Mouse (Mus musculus): ENCODE measurements around the gene Krtap17-1. TPM values are rescaled to one million over a fixed set of nuclear protein-coding genes. Genes with fewer than 3 reads are reported as not detected.

Krtap17-1 gene
- not detected for polyA plus RNA-seq (2021)

DNA sequence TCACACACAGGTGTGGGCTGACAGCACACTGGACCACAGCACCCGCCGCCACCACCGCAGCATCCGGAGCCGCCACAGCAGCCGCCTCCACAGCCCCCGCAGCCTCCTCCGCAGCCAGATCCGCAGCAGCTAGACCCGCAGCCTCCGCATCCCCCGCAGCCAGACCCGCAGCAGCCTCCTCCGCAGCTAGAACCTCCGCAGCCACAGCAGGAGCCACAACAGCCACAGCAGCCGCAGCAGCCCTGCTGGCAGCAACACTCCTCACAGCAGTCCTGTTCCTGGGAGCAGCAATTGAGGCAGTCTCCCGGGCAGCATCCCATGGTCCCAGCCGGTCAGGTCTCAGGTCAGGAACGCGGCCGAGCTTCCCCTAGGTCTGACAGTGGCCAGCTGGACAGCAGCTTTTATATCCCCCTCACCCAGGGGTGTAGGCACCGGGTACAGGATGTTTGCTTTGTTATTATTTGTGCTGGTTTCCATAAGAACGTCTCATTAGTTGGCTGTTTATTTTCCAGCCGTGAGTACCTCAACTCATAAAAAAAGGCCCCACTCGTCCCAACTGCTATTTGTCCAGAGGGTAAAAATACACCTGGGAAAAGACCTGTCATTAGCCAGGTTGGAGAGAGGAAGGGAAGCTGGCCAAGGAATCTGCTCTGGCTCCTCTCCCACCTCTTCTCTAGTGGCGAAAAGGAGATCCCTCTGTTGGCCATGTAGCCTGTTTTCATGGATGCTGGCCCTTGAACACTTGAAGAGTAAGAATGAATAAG lies at the start of gene Krtap17-1:
Gene Krtap17-1, minus strand, starts transcription at position 375 of the 764 bp plus-strand sequence.
- in situ Hi-C loops (cut with MboI; ENCODE audit: low pct_unique_long_range_greater_than_20kb) = no loop called here
- DNase-seq (ENCODE audit: low read depth, low spot score) = no peak
- POLR2A ChIA-PET = no interaction called here
- peaks cover 3% of the 10 kb centered on the region for H3K27me3 ChIP-seq
- ATAC-seq = no peak
- CTCF ChIA-PET = no interaction called here
- TF ChIP-seq CTCF (IDR thresholded peaks at IDR 0.05) = no peak

DNA sequence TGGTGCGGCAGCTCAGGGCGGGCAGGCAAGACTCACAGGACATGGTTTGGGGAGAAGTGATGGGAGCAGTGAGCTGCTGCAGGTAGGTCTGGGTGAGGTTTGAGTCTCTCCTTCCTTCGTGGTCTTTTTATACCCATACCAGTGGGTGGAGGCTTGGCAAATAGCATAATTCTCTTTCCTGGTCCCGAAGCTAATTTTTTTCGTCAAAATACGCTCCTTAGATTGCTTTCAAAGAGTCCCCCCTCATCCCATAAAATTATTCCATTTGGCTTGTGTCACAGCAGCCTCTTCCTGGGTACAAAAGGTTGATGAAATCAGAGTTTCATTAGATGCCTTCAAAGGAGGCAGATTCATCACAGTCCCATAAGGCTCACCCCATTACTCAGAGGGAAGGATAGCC lies 47.7 kb upstream of the Krtap17-1 start, which contains the start of gene Krt34:
Gene Krt34, minus strand, starts transcription at position 101 of the 400 bp plus-strand sequence.
- ChIA-PET CTCF (no interaction called here), POLR2A (no interaction called here)
- peaks cover 15% of the 10 kb centered on the region for H3K27me3 ChIP-seq
- no peak for ATAC-seq
- DNase-seq (ENCODE audit: low read depth, low spot score) = no peak
- in situ Hi-C loops (cut with MboI; ENCODE audit: low pct_unique_long_range_greater_than_20kb) = no loop called here
- TF ChIP-seq CTCF (IDR thresholded peaks at IDR 0.05) = no peak

DNA sequence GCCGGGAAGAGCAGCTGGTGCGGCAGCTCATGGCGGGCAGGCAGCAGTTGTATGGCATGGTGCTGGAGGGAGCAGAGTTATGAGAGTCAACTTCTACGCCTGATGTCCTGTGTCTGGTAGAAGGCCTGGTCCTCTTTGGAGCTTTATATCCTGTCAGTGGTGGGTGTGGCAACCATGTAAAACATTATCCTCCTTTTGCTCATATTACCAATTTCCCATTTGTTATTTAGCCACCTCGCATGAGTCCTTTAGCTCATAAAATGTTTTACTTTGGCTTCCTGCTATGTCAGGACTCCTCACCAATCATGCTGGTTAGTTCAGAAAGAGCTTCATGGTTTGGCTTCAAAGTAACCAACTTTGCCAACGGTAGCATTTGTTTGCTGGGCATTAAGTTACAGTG lies 36.0 kb upstream of the Krtap17-1 start, which contains the start of gene Krt33b:
Gene Krt33b, minus strand, starts transcription at position 101 of the 400 bp plus-strand sequence.
- no peak for ATAC-seq
- in situ Hi-C loops (cut with MboI; ENCODE audit: low pct_unique_long_range_greater_than_20kb) = no loop called here
- POLR2A ChIA-PET = no interaction called here

DNA sequence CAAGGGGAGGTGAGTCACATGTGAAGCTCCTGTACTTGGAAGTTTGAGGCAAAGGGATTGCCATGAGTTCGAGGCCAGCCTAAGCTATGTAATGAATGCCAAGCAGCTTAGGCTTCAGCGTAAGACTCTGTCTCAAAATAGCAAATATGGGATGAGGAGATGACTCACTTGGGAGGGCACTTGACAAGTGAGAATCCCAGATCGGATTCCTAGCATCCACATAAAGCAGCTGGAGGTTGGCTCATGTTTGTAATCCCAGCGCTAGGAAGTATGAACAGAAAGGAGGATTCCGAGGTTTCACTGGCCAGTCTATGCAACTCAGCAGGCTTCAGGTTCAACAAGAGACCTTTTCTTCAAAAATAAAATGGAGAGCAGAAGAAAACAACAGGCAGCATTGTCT lies 27.6 kb upstream of the Krtap17-1 start:
- CTCF ChIA-PET = interaction anchor here (1.2 kb wide), 1 partner anchor 273 kb away, joined by 3 read pairs; no protein-coding TSS in a partner anchor
- no peak for ATAC-seq
- TF ChIP-seq CTCF (IDR thresholded peaks at IDR 0.05) = no peak
- in situ Hi-C loops (cut with MboI; ENCODE audit: low pct_unique_long_range_greater_than_20kb) = no loop called here
- DNase-seq (ENCODE audit: low read depth, low spot score) = no peak
- H3K27me3 ChIP-seq = no peaks in the 10 kb centered on the region
- POLR2A ChIA-PET = no interaction called here

More for the DNA sequence above, 36.0 kb upstream of the Krtap17-1 start, which contains the start of gene Krt33b:
- no peaks in the 10 kb centered on the region for H3K27me3 ChIP-seq
- no peak for TF ChIP-seq CTCF (IDR thresholded peaks at IDR 0.05)
- CTCF ChIA-PET = interaction anchor here (1.3 to 1.7 kb wide), 3 partner anchors 16 to 252 kb away, joined by 4 to 5 read pairs (median 4); no protein-coding TSS in a partner anchor
- no peak for DNase-seq (ENCODE audit: low read depth, low spot score)

DNA sequence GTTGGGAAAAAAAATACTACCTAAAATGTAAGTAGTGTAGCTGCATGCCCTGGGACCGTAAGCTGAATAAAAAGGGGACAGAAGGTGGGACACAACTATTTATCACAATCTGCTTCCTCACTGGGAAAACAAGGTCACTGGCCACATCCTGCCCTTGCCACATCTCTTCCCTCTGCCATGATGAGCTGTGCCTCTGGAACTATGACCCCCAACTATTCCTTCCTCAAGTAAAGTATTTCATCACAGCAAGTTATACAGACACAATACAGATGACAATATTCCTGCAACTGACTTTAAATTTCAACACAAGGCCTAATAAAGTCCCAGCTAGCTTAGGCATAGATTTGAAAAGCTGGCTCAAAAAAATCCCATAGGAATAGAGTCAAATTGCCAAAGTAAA lies 25.7 kb upstream of the Krtap17-1 start:
- ChIA-PET POLR2A (no interaction called here), CTCF (no interaction called here)
- in situ Hi-C loops (cut with MboI; ENCODE audit: low pct_unique_long_range_greater_than_20kb) = no loop called here
- no peaks in the 10 kb centered on the region for H3K27me3 ChIP-seq
- ATAC-seq (no peak), DNase-seq (ENCODE audit: low read depth, low spot score) (no peak)
- TF ChIP-seq CTCF (IDR thresholded peaks at IDR 0.05) = no peak

DNA sequence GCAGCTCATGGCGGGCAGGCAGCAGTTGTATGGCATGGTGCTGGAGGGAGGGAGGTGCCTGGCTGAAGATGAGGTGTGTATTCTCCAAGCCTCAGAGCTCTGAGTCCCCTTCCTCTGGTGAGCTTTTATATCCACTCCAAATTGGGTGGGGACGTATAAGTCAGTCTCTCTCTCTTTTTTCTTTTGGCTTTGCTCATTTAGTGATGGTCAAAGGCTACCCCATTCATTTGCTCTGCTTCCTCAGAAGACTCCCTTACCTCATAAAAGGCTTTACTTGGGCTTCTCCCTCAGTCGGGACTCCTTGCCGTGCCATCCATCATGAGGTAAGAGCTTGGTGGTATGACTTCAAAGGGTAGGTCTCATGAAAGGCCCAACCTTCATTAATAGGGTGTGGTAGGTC lies 22.3 kb upstream of the Krtap17-1 start, which contains the start of gene Krt33a:
Gene Krt33a, minus strand, starts transcription at position 101 of the 400 bp plus-strand sequence.
- ChIA-PET POLR2A (no interaction called here), CTCF (no interaction called here)
- no peak for TF ChIP-seq CTCF (IDR thresholded peaks at IDR 0.05)
- in situ Hi-C loops (cut with MboI; ENCODE audit: low pct_unique_long_range_greater_than_20kb) = no loop called here
- ATAC-seq = no peak
- DNase-seq (ENCODE audit: low read depth, low spot score) = no peak
- H3K27me3 ChIP-seq = no peaks in the 10 kb centered on the region

DNA sequence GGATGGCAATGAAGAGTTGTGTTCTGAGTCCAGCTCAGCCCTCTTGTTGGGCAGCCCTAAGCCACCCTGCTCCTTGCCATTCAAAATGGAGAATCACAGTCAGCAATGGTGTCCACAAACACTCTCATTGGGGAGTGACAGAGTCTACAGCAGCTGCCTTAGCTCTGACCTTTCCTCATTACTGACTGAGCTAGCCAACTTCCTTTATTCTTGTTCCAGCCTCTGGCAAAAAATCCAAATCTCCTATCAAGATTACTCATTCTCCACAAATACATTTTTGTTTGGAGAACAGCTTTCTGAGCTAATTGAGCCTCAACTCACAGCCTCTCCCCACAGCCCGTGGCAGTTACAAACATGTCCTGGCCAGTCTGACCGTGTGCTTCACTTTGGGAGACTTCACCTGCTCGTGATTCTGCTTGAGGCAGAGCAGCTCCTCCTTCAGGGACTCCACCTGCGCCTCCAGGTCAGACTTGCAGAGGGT lies 19.9 kb upstream of the Krtap17-1 start:
- H3K27me3 ChIP-seq = peaks cover 3% of the 10 kb centered on the region
- no peak for TF ChIP-seq CTCF (IDR thresholded peaks at IDR 0.05)
- in situ Hi-C loops (cut with MboI; ENCODE audit: low pct_unique_long_range_greater_than_20kb) = no loop called here
- no peak for ATAC-seq
- ChIA-PET POLR2A (no interaction called here), CTCF (interaction anchor here (1.0 kb wide), 1 partner anchor 8 kb away, joined by 3 read pairs; no protein-coding TSS in a partner anchor)
- DNase-seq (ENCODE audit: low read depth, low spot score) = no peak

DNA sequence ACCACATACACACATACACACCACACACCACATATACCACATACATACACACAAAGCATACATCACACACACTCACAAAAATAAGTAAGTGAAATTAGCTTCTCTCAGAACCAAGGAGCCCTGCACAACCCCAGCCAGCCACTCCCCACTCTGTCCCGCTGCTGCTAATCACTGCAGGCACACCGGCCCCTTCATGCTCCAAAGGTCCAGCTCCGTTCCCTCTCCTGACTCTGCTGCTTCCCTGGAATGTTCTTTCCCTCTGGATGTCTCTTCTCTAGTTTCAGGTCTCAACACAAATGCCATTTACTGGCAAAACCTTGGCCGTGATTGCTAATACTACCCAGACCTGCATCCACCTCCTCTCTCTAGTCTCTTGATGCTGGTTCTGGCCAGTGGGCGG lies 16.9 kb upstream of the Krtap17-1 start:
- no peak for ATAC-seq
- no peak for DNase-seq (ENCODE audit: low read depth, low spot score)
- in situ Hi-C loops (cut with MboI; ENCODE audit: low pct_unique_long_range_greater_than_20kb) = no loop called here
- ChIA-PET POLR2A (no interaction called here), CTCF (no interaction called here)
- H3K27me3 ChIP-seq = peaks cover 3% of the 10 kb centered on the region
- no peak for TF ChIP-seq CTCF (IDR thresholded peaks at IDR 0.05)

DNA sequence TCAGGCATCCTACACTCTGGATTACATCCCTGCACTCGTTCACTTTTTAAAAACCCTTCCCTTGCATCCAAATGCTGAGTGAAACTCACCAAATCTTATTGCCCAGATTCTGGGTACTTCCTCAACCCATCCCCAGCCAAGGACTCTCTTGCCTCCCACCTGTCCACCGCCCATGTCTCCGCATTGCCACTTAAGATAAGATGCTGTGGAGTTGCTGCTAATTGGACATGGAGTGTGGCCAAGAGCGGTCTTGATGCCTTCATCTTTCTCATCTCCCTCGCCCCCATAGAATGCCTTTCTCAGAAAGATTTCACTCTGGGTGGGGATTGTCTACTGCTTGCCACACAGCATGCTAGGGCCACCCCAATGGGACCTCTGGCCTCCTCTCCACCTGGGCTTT lies 14.5 kb upstream of the Krtap17-1 start:
- H3K27me3 ChIP-seq = peaks cover 3% of the 10 kb centered on the region
- no peak for DNase-seq (ENCODE audit: low read depth, low spot score)
- no peak for ATAC-seq
- ChIA-PET CTCF (no interaction called here), POLR2A (no interaction called here)
- no peak for TF ChIP-seq CTCF (IDR thresholded peaks at IDR 0.05)
- in situ Hi-C loops (cut with MboI; ENCODE audit: low pct_unique_long_range_greater_than_20kb) = loop anchor here (5.0 to 10.0 kb wide), 4 partner anchors 289 to 634 kb away; partner anchors contain the start of gene Krt28

DNA sequence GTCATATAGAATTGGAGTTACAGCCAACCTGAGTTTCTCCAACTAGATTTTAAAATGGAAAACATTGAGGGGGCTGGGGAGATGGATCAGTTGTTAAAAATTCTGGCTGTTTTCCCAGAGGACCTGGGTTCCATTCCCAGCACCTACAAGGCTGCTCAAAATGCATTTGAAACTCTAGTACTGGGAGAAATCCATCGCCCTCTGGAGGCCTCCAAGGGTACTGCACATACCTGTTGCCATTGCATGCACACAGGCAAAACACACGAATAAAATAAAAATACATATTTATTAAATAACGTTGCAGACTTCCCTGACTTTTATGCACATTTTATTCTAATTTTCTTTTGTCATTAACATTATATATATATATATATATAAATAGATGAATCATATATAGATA lies 12.8 kb upstream of the Krtap17-1 start:
- in situ Hi-C loops (cut with MboI; ENCODE audit: low pct_unique_long_range_greater_than_20kb) = loop anchor here (5.0 to 10.0 kb wide), 4 partner anchors 291 to 632 kb away; partner anchors contain the start of gene Krt28
- CTCF ChIA-PET = interaction anchor here (1.4 to 2.0 kb wide), 3 partner anchors 17 to 288 kb away, joined by 5 read pairs; no protein-coding TSS in a partner anchor
- peaks cover 3% of the 10 kb centered on the region for H3K27me3 ChIP-seq
- POLR2A ChIA-PET = no interaction called here
- no peak for DNase-seq (ENCODE audit: low read depth, low spot score)
- no peak for ATAC-seq
- peak; percentile 66 for TF ChIP-seq CTCF (IDR thresholded peaks at IDR 0.05)

DNA sequence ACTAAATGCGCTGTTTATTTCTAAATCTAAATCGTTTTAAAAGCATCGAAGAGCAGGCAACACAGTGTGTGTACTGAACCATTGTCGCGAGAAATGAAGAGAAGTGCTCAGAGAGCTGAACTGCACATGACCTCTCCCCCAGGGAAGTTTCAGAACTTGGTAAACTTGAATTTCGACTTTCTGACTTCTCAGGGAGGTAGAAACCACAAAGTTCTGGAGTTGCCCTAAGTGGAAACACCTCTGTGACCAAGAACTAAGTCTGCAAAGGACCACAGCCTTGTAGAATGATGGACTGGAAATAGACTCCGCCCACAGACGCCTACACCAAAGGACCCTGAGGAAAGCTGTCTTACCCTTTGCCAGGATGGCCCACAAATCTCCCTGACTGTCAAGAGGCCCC lies 12.1 kb upstream of the Krtap17-1 start:
- POLR2A ChIA-PET = no interaction called here

More for the DNA sequence above, 12.1 kb upstream of the Krtap17-1 start:
- no peak for TF ChIP-seq CTCF (IDR thresholded peaks at IDR 0.05)
- DNase-seq (ENCODE audit: low read depth, low spot score) (no peak), ATAC-seq (no peak)
- in situ Hi-C loops (cut with MboI; ENCODE audit: low pct_unique_long_range_greater_than_20kb) = loop anchor here (5.0 to 10.0 kb wide), 4 partner anchors 291 to 631 kb away; partner anchors contain the start of gene Krt28
- H3K27me3 ChIP-seq = peaks cover 3% of the 10 kb centered on the region
- CTCF ChIA-PET = interaction anchor here (1.1 to 2.0 kb wide), 8 partner anchors 8 to 617 kb away, joined by 3 to 5 read pairs (median 3); partner anchors contain the start of gene Krt10
